Mouse (Mus musculus): ENCODE data around the gene Samsn1. TPM values are rescaled to one million over a fixed set of nuclear protein-coding genes. Genes with fewer than 3 reads are reported as not detected.

Samsn1 gene
- total RNA-seq (2021), result 1 to 10 TPM; 1.2 TPM
- long read RNA-seq, experiment 1, result 0 reads
- long read RNA-seq, experiment 2, result 0 reads

- no peak for DNase-seq (ENCODE audit: low spot score in 2 of 2)
Measured at GRCm38 (mm10) chr16:76022181-76022580, at the start of gene Samsn1. Gene Samsn1, minus strand, starts transcription at chr16:76022281.

DNA sequence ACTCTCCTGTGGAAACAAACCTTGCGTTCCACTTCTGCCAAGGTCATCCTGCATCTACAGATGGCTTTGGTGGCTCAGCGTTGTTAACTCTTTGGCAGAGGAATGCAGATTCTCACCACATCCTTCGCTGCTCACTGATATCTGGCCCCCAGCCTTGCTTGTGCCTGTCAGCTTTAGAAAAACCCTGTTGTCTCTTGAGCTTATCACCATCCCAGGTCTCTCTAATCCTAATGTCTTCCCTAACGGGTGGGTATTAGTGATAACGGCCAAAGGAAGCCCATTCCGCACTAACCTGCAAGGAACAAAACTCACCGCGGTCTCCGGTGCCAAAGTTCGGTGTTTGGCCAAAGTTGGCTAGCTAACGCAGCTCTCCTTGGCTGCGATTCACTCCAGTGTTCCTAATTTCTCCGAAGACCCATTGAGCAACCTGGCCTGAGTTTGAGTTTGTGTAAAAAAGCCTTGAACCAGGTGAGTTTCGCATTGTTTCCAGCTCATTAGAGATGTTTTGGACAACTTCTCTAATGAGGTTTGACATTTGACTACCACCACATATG, 44.1 kb upstream of the Samsn1 start:
- DNase-seq (ENCODE audit: low spot score in 2 of 2), result no peak

DNA sequence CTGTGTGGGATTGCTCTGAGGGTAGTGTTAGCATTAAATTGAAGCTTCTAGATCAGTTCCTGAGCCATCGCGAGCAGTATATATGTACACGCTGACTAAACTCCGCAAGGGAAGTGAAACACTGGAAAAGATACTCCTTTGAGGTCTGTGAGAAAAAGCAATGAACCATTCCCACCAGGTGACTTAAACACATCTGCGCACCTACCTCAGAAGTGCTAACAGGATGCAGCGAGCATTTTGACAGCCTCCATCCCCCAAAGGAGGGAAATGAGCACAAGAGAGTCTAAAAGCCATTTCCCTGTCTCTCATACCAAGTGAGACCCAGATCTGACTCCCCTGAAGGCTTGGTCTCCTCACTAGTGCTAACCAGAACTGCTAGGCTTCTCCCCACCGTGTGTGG, 32.9 kb upstream of the Samsn1 start:
- DNase-seq (ENCODE audit: low spot score in 2 of 2), result no peak

- no peak for DNase-seq (ENCODE audit: low spot score in 2 of 2)
Measured at GRCm38 (mm10) chr16:76054079-76054478, 32.0 kb upstream of the Samsn1 start.

GRCm38 (mm10) chr16:76053537-76053936, 31.5 kb upstream of the Samsn1 start:
- DNase-seq (ENCODE audit: low spot score in 2 of 2), result no peak

- DNase-seq (ENCODE audit: low spot score in 2 of 2), result no peak
Measured at GRCm38 (mm10) chr16:76047066-76047465, 25.0 kb upstream of the Samsn1 start.

DNA sequence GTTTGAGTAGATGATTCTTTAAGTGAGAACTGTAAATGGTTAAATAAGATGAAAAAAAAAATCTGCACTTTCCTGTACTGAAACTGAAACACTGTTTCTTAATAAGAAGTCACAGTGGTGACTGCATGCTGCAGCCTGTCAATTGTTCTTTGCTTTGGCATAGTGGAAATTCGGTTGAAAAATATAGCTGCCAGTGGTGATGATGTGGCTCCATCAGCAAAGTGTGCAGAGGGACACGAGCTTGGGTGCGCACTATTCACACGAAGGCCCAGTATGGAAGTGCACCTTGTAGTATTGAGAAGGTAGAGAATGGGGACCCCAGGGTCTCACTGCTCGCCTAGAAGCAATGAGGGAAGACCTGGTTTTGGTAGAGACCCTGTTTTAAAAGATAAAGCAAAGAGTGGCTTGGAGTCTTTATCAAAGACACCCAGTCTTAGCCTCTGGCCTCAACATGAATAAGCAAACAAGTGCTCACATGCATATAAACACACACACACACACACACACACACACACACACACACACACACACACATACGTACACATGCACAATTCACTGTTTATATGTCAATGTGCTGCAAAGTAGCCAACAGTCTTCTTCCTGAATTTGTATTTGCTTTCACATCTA, 18.4 kb upstream of the Samsn1 start:
- no peak for DNase-seq (ENCODE audit: low spot score in 2 of 2)

GRCm38 (mm10) chr16:76019164-76019563, 2.9 kb downstream of the Samsn1 start:
- DNase-seq (ENCODE audit: low spot score in 2 of 2), result no peak

- DNase-seq (ENCODE audit: low spot score in 2 of 2), result no peak
Measured at GRCm38 (mm10) chr16:76003812-76004389, 18.2 kb downstream of the Samsn1 start.

DNA sequence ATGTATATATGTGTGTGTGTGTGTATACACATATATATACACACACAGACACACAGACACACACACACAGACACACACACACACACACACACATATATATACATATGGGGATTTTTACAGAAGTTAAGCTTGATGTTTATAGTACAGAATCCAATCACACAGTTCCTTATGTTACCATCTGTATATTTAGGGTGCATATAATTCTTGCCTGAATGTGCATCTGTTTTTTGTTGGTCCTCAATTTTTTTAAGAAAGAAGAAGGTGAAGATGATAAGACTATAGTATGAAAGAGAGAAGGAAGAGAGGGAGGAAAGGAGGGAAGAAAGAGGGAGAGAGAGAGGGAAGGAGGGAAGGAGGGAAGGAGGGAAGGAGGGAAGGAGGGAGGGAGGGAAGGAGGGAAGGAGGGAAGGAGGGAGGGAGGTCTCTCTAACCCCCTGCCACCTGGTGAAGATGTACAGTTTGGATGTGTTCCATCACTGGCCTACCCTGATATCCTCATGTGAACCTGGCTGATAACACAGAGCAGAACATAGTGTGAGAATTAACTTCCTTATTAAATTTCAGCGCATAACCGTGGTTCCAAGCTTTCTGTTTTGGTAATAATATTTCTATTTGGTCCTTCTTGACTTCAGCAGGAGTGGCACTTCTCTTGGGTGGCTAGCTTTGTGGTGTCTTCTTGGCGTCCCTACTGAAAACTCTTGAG, 19.1 kb downstream of the Samsn1 start:
- DNase-seq (ENCODE audit: low spot score in 2 of 2), result no peak

DNA sequence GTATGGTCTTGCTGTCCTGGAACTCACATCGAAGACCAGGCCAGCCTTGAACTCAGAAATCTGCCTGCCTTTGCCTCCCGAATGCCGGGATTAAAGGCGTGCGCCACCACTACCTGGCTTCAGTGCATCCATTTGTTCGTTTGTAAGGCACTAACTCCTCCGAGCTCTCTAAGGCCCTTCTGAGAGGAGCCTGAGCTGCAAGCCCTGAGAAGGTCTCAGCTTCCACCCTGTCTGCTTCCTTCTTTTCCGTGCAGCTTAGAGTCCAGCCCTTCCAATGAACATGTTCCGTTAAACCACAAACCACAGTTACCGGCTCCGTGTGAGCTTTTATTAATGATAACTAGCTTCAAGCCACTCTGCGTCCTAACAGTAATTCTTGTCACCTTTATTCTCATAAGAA, 19.8 kb downstream of the Samsn1 start:
- no peak for DNase-seq (ENCODE audit: low spot score in 2 of 2)

DNA sequence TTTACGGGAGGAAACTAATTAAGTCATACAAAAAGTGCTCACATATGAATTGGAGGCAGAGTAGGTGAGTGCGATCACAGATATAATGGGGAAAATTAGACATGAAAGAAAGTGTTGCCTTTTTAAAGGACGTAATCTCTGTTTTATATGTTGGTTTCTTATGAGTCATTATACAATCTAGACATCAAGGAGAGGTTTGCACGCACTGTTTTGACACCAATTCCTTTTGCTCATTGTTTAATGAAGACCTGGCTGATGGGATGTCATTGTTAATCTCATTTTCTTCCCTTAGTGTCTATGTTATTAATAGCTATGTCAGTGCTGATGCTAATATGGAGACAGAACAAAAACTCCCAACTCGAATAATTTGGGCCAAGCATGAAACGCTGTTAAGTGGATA, 20.3 kb downstream of the Samsn1 start:
- DNase-seq (ENCODE audit: low spot score in 2 of 2), result no peak

DNA sequence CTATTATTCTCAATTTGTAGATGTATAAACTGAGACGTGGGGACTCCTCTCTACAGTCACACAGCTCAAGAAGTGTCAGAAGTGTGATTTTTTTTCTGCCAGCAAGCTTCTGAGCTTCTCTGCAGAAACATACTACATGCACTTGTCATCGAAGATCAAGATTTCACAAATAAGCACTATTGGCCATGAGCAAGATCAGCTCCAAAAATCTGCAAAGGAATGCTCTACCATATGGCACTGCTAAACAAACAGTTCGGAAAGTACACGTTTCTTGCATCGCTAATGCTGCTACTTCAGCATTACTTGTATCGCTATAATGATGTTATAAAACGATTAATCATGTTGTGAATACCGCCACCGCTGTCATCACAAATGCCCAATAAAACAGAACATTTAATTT, 22.0 kb downstream of the Samsn1 start:
- DNase-seq (ENCODE audit: low spot score in 2 of 2), result no peak

GRCm38 (mm10) chr16:75990173-75990572, 31.9 kb downstream of the Samsn1 start:
- no peak for DNase-seq (ENCODE audit: low spot score in 2 of 2)

GRCm38 (mm10) chr16:75983831-75984230, 38.2 kb downstream of the Samsn1 start:
- no peak for DNase-seq (ENCODE audit: low spot score in 2 of 2)

DNA sequence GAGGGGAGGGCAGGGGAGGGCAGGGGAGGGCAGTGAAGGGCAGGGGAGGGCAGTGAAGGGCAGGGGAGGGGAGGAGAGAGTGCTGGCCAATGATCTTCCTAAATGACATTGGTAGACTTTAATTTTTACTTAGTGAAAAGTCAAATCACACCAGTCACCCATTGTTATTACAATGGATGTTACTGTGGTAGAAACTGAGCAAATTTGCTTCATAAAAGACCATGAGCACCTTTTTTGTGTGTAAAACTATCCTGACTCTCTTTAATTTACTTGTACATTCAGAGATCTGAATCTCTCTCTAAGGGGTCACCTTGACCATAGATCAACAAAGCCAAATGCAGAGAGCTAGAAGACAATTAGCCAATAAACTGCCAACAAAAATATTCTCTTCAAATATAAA, 42.7 kb downstream of the Samsn1 start:
- DNase-seq (ENCODE audit: low spot score in 2 of 2), result no peak

DNA sequence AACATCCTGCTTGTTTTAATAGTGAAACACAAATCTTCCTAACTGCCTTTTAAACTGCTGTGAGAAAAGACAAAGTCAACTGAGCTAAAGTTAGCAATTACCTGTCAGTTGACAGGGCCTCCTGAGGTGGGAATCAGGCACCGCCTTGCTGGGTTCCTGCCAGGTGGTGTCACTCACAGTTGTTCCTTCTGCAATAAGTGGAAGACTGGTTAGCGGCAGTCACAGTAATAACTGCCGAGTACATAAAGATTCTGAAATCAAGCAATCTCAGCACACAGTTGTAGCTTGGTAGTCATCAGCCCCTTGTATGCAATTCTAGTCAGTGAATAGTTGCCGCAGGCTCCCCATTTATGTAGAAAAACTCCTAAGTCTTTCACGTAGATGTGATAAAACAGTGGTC, 44.3 kb downstream of the Samsn1 start:
- DNase-seq (ENCODE audit: low spot score in 2 of 2), result no peak

- no peak for DNase-seq (ENCODE audit: low spot score in 2 of 2)
Measured at GRCm38 (mm10) chr16:75975682-75976332, 46.3 kb downstream of the Samsn1 start.

GRCm38 (mm10) chr16:75970266-75970998, 51.6 kb downstream of the Samsn1 start:
- no peak for DNase-seq (ENCODE audit: low spot score in 2 of 2)

DNA sequence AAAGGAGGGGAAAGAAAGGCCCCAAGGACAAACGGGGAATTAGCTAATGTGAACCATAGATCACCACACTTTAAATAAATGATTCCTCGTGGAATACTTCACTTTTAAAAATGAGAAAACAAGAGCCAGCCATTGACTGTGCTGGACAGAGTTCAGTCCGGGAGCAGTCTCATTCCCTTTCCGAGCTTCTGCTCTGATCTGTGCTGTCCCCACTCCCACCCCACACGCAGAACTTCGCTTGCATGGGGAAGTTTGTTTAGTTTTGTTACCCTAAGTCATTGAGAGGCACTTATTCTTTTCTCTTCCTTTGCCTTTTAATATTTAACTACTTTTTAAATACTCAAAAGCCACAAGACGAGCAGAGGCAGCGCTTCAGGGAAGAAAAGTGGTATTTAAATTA, 60.1 kb downstream of the Samsn1 start:
- no peak for DNase-seq (ENCODE audit: low spot score in 2 of 2)

DNA sequence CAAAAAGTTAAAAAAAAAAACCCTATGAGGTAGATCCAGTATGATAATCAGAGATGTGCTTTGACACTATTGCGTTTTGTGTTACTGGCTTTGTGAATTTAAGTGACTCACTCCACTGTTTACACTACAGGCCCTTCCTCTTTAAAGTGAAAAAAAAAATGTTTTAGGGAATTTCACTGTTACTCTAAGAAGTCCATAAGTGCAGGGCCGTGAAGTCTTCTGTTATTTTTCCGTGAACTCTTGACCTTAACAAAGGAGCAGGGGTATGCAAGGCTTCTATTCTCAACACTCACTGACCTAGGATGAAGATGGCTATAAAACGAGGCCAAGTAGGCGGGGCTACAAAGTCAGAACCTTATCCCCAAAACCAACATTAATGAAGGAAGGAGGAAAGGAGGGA, 60.6 kb downstream of the Samsn1 start:
- DNase-seq (ENCODE audit: low spot score in 2 of 2), result no peak

Data from adrenal gland, adult 18-20 months (tissue).